Mouse (Mus musculus) megakaryocyte, embryonic 14.5 days (primary cell): ENCODE results near the gene Cep19. TPM values are rescaled to one million over a fixed set of nuclear protein-coding genes. Genes with fewer than 3 reads are reported as not detected.

Experiments used
- H3K27me3 ChIP-seq: replicated peaks from 2 replicates; pipeline ENCODE3; 2012; ENCODE audit warnings: inconsistent platforms
- H3K36me3 ChIP-seq: replicated peaks from 2 replicates; pipeline ENCODE3; 2012; ENCODE audit warnings: low read length, inconsistent platforms, mixed read lengths
- H3K4me1 ChIP-seq: 2 replicates; pipeline ENCODE4 v1.6.1; 2012; ENCODE audit warnings: inconsistent platforms
- H3K4me3 ChIP-seq: replicated peaks from 2 replicates; pipeline ENCODE3; 2012; ENCODE audit warnings: moderate library complexity, mild to moderate bottlenecking, inconsistent platforms
- H3K9me3 ChIP-seq: 2 replicates; pipeline ENCODE4 v1.6.1; 2012; ENCODE audit warnings: inconsistent platforms
- FLI1 ChIP-seq: IDR thresholded peaks from 2 replicates; pipeline ENCODE4 v1.6.1; 2012; ENCODE audit warnings: low read length, inconsistent platforms, mixed read lengths
- GATA1 ChIP-seq: IDR thresholded peaks from 3 replicates; pipeline ENCODE4 v1.6.1; 2012; ENCODE audit warnings: mixed read lengths, low read length, inconsistent platforms, borderline replicate concordance
- polyA plus RNA-seq: library from polyadenylated mRNA; stranded (reverse); fragments of >175 nt; gene quantifications from 2 replicates; pipeline ENCODE4 v1.2.3, GENCODE M21; 2012; ENCODE audit warnings: low replicate concordance; ENCODE audit not compliant: insufficient read depth

Cep19 gene
- polyA plus RNA-seq, 1 experiment, result 1.6 TPM

GRCm38 (mm10) chr16:32120454-32120853, 20.9 kb downstream of the Cep19 start:
- no peaks in the 10 kb centered on the region for H3K27me3 ChIP-seq
- H3K36me3 ChIP-seq, result no peaks in the 10 kb centered on the region
- H3K4me1 ChIP-seq, result peaks cover 36% of the 10 kb centered on the region
- TF ChIP-seq GATA1 (no peak), FLI1 (no peak)
- H3K9me3 ChIP-seq, result no peaks in the 10 kb centered on the region
- H3K4me3 ChIP-seq, result no peak overlapping the region

- Histone ChIP-seq H3K36me3 (no peaks in the 10 kb centered on the region), H3K9me3 (no peaks in the 10 kb centered on the region), H3K4me3 (no peak overlapping the region), H3K4me1 (peaks cover 41% of the 10 kb centered on the region), H3K27me3 (no peaks in the 10 kb centered on the region)
- no peak for TF ChIP-seq FLI1
- TF ChIP-seq GATA1, result no peak
Observed at GRCm38 (mm10) chr16:32124020-32124419, 24.4 kb downstream of the Cep19 start.

DNA sequence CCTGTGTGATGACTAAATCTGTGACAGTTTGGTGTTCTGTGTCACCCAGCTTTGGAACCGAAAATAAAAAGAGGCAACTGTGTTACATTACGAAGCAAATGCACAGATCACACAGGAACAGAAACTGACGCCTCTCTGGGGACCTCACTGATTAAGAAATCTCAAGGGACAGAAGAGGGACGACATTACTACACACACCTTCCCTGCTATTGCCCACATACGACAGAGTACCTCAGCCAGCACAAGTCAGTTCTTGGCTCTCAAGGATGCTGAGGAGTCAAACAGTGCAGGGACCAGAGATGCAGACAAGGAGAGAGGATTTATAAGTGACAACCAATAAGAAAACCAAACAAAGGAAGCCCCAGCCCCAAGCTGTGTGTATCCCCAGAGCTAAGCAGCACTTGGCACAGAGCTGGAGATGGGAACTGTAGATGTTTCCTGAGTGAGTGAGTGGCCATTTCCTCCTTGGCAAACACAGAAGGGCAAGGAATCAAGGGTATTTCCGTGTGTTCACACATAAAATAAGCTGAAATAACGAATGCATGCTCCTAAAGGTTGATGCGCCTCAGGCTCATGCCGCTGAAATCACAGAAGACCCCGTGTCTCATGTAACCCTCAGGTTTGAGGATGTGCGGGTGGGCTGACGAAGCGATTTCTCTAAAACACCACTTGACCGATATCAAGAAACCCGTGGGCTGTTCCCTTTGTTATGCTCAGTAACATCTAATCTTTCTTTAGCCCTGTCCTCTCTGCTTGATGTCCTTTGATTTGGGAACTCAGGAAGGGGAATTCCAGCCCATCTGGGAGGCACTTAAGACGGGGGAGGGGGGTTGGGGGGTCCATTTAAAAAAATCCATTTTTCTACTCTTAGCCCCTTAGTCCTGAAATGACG, 25.1 kb downstream of the Cep19 start:
- H3K4me1 ChIP-seq, result peaks cover 48% of the 10 kb centered on the region

DNA sequence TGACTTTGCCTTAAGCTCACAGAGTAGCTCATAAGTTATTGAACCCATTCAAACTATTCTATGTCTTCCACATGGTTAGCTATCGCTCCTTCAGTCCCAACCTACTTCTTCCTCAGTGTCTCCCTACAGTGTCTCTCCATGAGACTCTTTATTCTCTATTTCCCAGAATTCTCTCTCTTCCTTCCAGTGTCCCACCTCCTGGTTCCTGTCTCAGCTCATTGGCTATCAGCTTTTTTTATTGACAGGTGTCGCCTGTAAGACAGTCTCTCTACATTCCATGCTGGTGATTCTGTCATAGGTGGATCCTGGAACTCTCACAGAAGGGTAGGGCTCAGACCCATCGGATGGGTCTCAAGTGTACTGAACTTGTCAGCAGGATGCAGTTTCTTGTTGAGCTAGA, 25.8 kb downstream of the Cep19 start:
- Histone ChIP-seq H3K36me3 (no peaks in the 10 kb centered on the region), H3K4me3 (no peak overlapping the region), H3K4me1 (peaks cover 54% of the 10 kb centered on the region), H3K9me3 (no peaks in the 10 kb centered on the region), H3K27me3 (no peaks in the 10 kb centered on the region)
- TF ChIP-seq FLI1 (no peak), GATA1 (no peak)

More for the DNA sequence above, 25.1 kb downstream of the Cep19 start:
- Histone ChIP-seq H3K27me3 (no peaks in the 10 kb centered on the region), H3K4me3 (peak overlapping the region; percentile 62), H3K36me3 (no peaks in the 10 kb centered on the region), H3K9me3 (no peaks in the 10 kb centered on the region)
- TF ChIP-seq FLI1 (no peak), GATA1 (no peak)

DNA sequence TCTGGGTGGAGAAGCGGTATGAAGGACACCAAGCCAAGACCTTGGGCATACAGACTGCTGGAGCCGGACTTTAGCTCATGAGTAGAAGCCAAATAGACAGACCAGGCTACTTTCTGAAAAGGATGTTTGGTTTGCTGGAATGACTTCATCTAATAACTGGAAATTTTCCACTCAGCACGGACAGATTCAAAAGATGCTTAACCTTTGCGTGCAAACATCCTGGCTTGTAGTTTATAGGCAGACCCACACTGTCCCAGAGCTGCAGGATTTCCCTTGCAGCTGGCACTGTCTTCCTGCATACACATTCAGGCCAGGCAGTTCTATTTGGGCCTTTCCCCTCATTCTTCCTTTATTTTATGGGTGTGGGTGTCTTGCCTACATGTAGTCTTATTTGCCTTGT, 27.4 kb downstream of the Cep19 start:
- H3K4me3 ChIP-seq, result no peak overlapping the region
- H3K27me3 ChIP-seq, result no peaks in the 10 kb centered on the region
- H3K36me3 ChIP-seq, result no peaks in the 10 kb centered on the region
- no peaks in the 10 kb centered on the region for H3K9me3 ChIP-seq
- no peak for TF ChIP-seq GATA1
- TF ChIP-seq FLI1, result no peak
- H3K4me1 ChIP-seq, result peaks cover 61% of the 10 kb centered on the region

DNA sequence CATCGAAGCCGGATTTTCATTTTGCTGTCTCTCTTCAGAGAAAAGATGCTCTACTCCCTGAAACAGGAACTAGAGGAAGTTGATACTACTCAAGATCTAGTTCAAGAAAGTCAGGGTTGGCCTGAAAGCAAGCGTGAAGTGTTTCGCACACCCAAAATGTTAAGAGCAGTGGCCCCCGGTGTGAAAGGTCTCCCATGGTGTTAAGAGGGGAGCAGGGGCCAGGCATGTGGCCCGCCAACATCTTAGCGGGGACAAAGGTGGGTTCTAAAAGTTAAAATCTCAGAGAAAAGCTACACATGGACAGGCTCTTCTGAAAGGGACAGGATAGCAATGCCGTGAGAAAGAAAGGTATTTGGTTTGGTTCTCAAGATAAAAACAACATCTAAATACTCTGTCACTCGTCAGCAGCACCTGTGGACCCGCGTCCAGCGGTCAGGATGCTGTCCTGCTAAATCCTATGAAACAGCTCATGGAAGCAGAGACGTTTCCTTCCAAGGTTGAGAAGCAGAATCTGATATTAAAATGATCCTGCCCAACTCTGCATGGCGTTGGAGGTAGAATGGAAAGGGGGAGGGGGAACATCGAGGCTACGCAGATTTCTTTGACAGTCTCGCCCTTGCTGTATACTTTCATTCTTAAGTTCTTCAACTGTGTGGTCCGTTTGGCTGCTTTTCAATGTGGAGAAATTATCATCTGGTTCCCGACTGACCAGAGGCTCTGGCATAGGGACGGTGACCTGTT, 30.0 kb downstream of the Cep19 start:
- peak overlapping the region; percentile 90 for H3K4me3 ChIP-seq
- H3K4me1 ChIP-seq, result peaks cover 58% of the 10 kb centered on the region
- H3K36me3 ChIP-seq, result no peaks in the 10 kb centered on the region
- no peaks in the 10 kb centered on the region for H3K27me3 ChIP-seq
- no peak for TF ChIP-seq GATA1
- no peak for TF ChIP-seq FLI1
- H3K9me3 ChIP-seq, result no peaks in the 10 kb centered on the region

- Histone ChIP-seq H3K36me3 (no peaks in the 10 kb centered on the region), H3K4me1 (peaks cover 51% of the 10 kb centered on the region), H3K4me3 (peak overlapping the region; percentile 90), H3K27me3 (no peaks in the 10 kb centered on the region), H3K9me3 (no peaks in the 10 kb centered on the region)
- TF ChIP-seq FLI1 (no peak), GATA1 (no peak)
Observed at GRCm38 (mm10) chr16:32130190-32130826, 30.7 kb downstream of the Cep19 start.

DNA sequence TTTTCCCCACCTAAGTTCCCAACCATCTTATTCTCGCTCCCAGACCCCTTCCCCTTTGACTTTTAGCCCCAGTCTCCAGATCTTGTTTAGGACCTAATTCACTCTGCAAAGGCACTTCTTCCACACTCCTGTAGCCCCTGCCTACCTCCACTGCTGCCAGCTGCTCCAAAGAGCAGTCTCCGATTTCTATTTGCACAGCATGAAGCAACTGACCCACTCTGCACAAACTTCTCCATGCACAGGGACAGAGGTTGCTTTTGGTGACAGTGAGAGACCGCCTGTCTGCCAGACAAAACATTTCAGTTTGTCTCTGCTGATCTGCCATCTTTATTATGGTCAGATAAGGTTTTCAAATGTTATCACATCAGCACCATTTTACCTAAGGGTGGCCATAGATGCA, 33.5 kb downstream of the Cep19 start:
- Histone ChIP-seq H3K9me3 (no peaks in the 10 kb centered on the region), H3K4me3 (no peak overlapping the region), H3K36me3 (no peaks in the 10 kb centered on the region), H3K4me1 (peaks cover 34% of the 10 kb centered on the region), H3K27me3 (no peaks in the 10 kb centered on the region)
- TF ChIP-seq FLI1, result no peak
- no peak for TF ChIP-seq GATA1

DNA sequence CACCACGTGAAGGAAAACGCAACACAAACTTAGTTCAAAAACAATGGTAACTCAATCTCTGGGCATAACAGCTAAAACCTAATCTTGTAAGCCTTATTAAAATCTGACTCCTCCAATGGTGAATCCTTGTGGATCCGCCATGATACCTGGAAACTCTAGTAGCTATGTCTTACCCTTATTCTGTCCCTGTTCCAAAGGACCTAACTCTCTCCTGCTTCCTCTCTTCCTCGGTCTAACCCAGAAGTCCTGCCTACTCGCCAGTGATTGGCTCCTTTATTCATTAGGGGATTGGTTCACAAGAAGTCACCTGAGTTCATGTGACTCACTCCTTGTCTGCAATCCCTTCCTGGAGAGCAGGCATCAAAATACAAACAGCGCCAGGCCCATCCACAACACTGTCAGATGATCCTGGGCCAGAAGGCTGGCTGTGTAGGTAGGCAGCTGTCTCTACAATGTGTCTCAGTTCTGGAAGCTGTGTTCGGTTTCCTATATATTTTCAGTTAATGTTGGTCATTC, 36.3 kb downstream of the Cep19 start:
- no peak for TF ChIP-seq GATA1
- no peak for TF ChIP-seq FLI1
- H3K27me3 ChIP-seq, result no peaks in the 10 kb centered on the region
- H3K4me1 ChIP-seq, result peaks cover 30% of the 10 kb centered on the region
- H3K4me3 ChIP-seq, result no peak overlapping the region
- no peaks in the 10 kb centered on the region for H3K36me3 ChIP-seq
- no peaks in the 10 kb centered on the region for H3K9me3 ChIP-seq
